Mouse (Mus musculus): Measurements from ENCODE around the gene Car10. TPM values are rescaled to one million over a fixed set of nuclear protein-coding genes. Genes with fewer than 3 reads are reported as not detected.

Car10 gene
- total and polyA plus RNA-seq, 3 experiments: not detected

DNA sequence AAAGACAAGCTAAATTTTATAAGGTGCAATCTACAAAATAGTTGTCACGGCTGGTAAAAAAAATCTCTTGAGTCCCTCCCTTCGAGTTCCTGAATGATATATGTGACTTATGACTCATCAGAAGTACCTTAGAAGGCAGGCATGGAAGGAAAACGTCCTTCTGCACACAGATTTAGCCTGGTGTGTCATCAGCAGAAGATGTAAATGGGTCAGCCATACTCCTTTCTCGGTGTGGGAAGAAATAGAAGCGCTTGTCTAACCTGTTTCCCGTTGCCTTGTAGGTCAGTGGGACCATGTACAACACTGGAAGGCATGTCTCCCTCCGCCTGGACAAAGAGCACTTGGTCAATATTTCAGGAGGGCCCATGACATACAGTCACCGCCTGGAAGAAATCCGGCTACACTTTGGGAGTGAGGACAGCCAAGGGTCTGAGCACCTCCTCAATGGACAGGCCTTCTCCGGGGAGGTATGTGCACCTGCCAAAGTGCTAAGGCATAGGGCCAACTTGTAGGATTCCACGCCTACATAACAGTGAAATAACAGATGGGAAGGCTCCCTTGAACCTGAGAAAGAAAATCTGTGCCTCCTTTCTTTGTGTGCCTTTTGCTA lies 392.5 kb downstream of the Car10 start:
- H3K4me3 ChIP-seq (ENCODE audit: control insufficient read depth in 1 of 2, insufficient read depth in 1 of 2, low read depth in 2 of 2, low read length in 2 of 2): no peak overlapping the region
- DNase-seq (ENCODE audit: low read depth, low spot score): no peak
- no peak for TF ChIP-seq ZMIZ1 (IDR thresholded peaks at IDR 0.05; ENCODE audit: low read depth, low read length)
- TF ChIP-seq ZKSCAN1 (IDR thresholded peaks at IDR 0.05; ENCODE audit: low read depth, low read length): no peak
- no peak for TF ChIP-seq SMC3 (IDR thresholded peaks at IDR 0.05; ENCODE audit: low read depth, low read length)
- no peak for TF ChIP-seq MAFK (IDR thresholded peaks at IDR 0.05; ENCODE audit: borderline replicate concordance, low read depth, low read length)
- no peak for TF ChIP-seq E2F4 (IDR thresholded peaks at IDR 0.05; ENCODE audit: borderline replicate concordance, low read depth, low read length)
- TF ChIP-seq ETS1 (IDR thresholded peaks at IDR 0.05; ENCODE audit: low read depth, low read length): no peak
- no peak for TF ChIP-seq MEF2A (IDR thresholded peaks at IDR 0.05; ENCODE audit: extremely low read depth, insufficient replicate concordance, low read depth, low read length, poor library complexity, severe bottlenecking)
- no peak for TF ChIP-seq USF2 (IDR thresholded peaks at IDR 0.05; ENCODE audit: borderline replicate concordance in 1 of 2, insufficient read depth in 1 of 2, low read depth in 1 of 2, low read length in 2 of 2)
- TF ChIP-seq CHD2 (IDR thresholded peaks at IDR 0.05; ENCODE audit: low read length): no peak
- TF ChIP-seq ZC3H11A (IDR thresholded peaks at IDR 0.05; ENCODE audit: low read depth, low read length): no peak
- H3K79me2 ChIP-seq (ENCODE audit: control insufficient read depth, insufficient read depth, low read length, poor library complexity): no peaks in the 10 kb centered on the region
- no peak overlapping the region for H3K27ac ChIP-seq (ENCODE audit: control insufficient read depth, low read depth, low read length)
- no peaks in the 10 kb centered on the region for H3K36me3 ChIP-seq (ENCODE audit: control insufficient read depth in 1 of 2, insufficient read depth in 2 of 2, low read length in 2 of 2)
- H3K9ac ChIP-seq (ENCODE audit: control insufficient read depth, low read depth, low read length, poor library complexity, severe bottlenecking): no peak overlapping the region
- no peaks in the 10 kb centered on the region for H3K27me3 ChIP-seq (ENCODE audit: control insufficient read depth in 1 of 2, insufficient read depth in 2 of 2, low read length in 2 of 2)
- H3K9me3 ChIP-seq (replicated peaks; ENCODE audit: insufficient read depth, low read length): no peaks in the 10 kb centered on the region
- H3K4me1 ChIP-seq (ENCODE audit: control insufficient read depth in 1 of 2, insufficient read depth in 2 of 2, low read length in 2 of 2): no peaks in the 10 kb centered on the region

DNA sequence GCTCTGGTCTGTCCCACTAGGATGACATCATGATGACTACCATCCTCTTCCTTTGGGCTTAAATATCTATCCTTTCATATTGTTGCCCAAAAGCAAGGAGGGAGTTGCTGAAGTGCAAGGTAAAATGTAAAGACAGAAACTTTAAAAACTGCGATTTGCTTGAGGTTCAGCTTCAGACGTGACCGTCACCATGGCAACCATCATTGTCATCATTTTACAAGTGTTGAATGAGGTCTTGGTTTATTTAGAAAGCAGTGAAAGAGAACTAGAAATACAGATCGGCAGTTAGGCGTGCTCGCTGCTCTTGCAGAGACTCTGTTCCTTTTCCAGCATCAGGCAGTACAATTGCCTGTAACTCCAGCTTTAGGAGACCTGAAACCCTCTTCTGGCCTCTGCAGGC lies 400.1 kb downstream of the Car10 start:
- TF ChIP-seq POLR2AphosphoS2 (IDR thresholded peaks at IDR 0.05; ENCODE audit: low read length) (no peak), E2F4 (IDR thresholded peaks at IDR 0.05; ENCODE audit: borderline replicate concordance, low read depth, low read length) (no peak), GATA1 (IDR thresholded peaks at IDR 0.05; ENCODE audit: low read depth, low read length) (no peak), RCOR1 (IDR thresholded peaks at IDR 0.05; ENCODE audit: low read depth, low read length) (no peak), ELF1 (IDR thresholded peaks at IDR 0.05; ENCODE audit: low read depth, low read length) (no peak), SIN3A (IDR thresholded peaks at IDR 0.05; ENCODE audit: low read length) (no peak), HCFC1 (IDR thresholded peaks at IDR 0.05; ENCODE audit: low read depth, low read length) (no peak), BHLHE40 (IDR thresholded peaks at IDR 0.05; ENCODE audit: borderline replicate concordance, low read depth, low read length) (no peak), UBTF (IDR thresholded peaks at IDR 0.05; ENCODE audit: borderline replicate concordance, insufficient read depth, low read depth, low read length) (no peak), CHD1 (IDR thresholded peaks at IDR 0.05; ENCODE audit: low read depth, low read length) (no peak), POLR2AphosphoS5 (IDR thresholded peaks at IDR 0.05; ENCODE audit: borderline replicate concordance, low read depth, low read length) (no peak), MYC (IDR thresholded peaks at IDR 0.05; ENCODE audit: low read depth, low read length) (no peak), MAZ (IDR thresholded peaks at IDR 0.05; ENCODE audit: low read depth, low read length) (no peak), MEF2A (IDR thresholded peaks at IDR 0.05; ENCODE audit: extremely low read depth, insufficient replicate concordance, low read depth, low read length, poor library complexity, severe bottlenecking) (no peak), MAX (IDR thresholded peaks at IDR 0.05; ENCODE audit: low read length) (no peak), ETS1 (IDR thresholded peaks at IDR 0.05; ENCODE audit: low read depth, low read length) (no peak), MXI1 (IDR thresholded peaks at IDR 0.05; ENCODE audit: low read depth, low read length) (no peak)
- Histone ChIP-seq H3K36me3 (ENCODE audit: control insufficient read depth in 1 of 2, insufficient read depth in 2 of 2, low read length in 2 of 2) (no peaks in the 10 kb centered on the region), H3K79me2 (ENCODE audit: control insufficient read depth, insufficient read depth, low read length, poor library complexity) (no peaks in the 10 kb centered on the region), H3K27me3 (ENCODE audit: control insufficient read depth in 1 of 2, insufficient read depth in 2 of 2, low read length in 2 of 2) (no peaks in the 10 kb centered on the region), H3K9me3 (replicated peaks; ENCODE audit: insufficient read depth, low read length) (no peaks in the 10 kb centered on the region), H3K4me1 (ENCODE audit: control insufficient read depth in 1 of 2, insufficient read depth in 2 of 2, low read length in 2 of 2) (no peaks in the 10 kb centered on the region), H3K9ac (ENCODE audit: control insufficient read depth, low read depth, low read length, poor library complexity, severe bottlenecking) (no peak overlapping the region), H3K27ac (ENCODE audit: control insufficient read depth, low read depth, low read length) (no peak overlapping the region), H3K4me3 (ENCODE audit: control insufficient read depth in 1 of 2, insufficient read depth in 1 of 2, low read depth in 2 of 2, low read length in 2 of 2) (no peak overlapping the region)
- no peak for DNase-seq (ENCODE audit: low read depth, low spot score)

All from MEL (cell line).